Mouse (Mus musculus) intestine, embryonic 16.5 days (tissue): ENCODE measurements around the gene Gm6034. TPM values are rescaled to one million over a fixed set of nuclear protein-coding genes. Genes with fewer than 3 reads are reported as not detected.
"Not testable (repeated sequence)": the region's sequence is repeated elsewhere in the genome, so short reads cannot be mapped to it uniquely, and the experiment has no call there.

Experiments used
- ATAC-seq: fragments of 200-750 bp; cut with Nextera tagmentation; 2 replicates; pipeline ENCODE4 v1.8.0; 2017; ENCODE audit warnings: moderate TSS enrichment, moderate library complexity
- H3K27ac ChIP-seq: fragments of 300-500 bp; sonication (generic); 2 replicates; pipeline ENCODE4 v1.5.1; 2014; ENCODE audit warnings: mild to moderate bottlenecking, low read length
- H3K27me3 ChIP-seq: fragments of 300-500 bp; sonication (generic); replicated peaks from 2 replicates; pipeline ENCODE4 v1.6.1; 2014; ENCODE audit warnings: low read length, control low read depth, mixed read lengths; ENCODE audit not compliant: control insufficient read depth, insufficient read depth
- H3K36me3 ChIP-seq: fragments of 300-500 bp; sonication (generic); 2 replicates; pipeline ENCODE4 v1.6.1; 2014; ENCODE audit warnings: low read length, control low read depth; ENCODE audit not compliant: control insufficient read depth, insufficient read depth
- H3K4me1 ChIP-seq: fragments of 300-500 bp; sonication (generic); 2 replicates; pipeline ENCODE4 v1.6.1; 2014; ENCODE audit warnings: low read length, control low read depth, mixed read lengths; ENCODE audit not compliant: control insufficient read depth, insufficient read depth
- H3K4me2 ChIP-seq: fragments of 300-500 bp; sonication (generic); 2 replicates; pipeline ENCODE4 v1.6.1; 2014; ENCODE audit warnings: low read depth, low read length, control low read depth
- H3K4me3 ChIP-seq: fragments of 300-500 bp; sonication (generic); 2 replicates; pipeline ENCODE4 v1.5.1; 2014; ENCODE audit warnings: mild to moderate bottlenecking, low read length
- H3K9ac ChIP-seq: fragments of 300-500 bp; sonication (generic); 2 replicates; pipeline ENCODE4 v1.6.1; 2014; ENCODE audit warnings: low read depth, low read length
- H3K9me3 ChIP-seq: fragments of 300-500 bp; sonication (generic); 2 replicates; pipeline ENCODE4 v1.6.1; 2016; ENCODE audit warnings: low read length, control low read depth; ENCODE audit not compliant: control insufficient read depth
- WGBS: fragments of 180-500 bp; shearing (Covaris S2); extraction: QIAGEN DNeasy Blood & Tissue Kit; methylation state at CpG from one replicate; pipeline ENCODE4 v1.1.7; 2014; 5-methylcytosine and 5-hydroxymethylcytosine counted together
- polyA plus RNA-seq: library from polyadenylated mRNA; unstranded; fragments of >200 nt; fragmentation: Nextera tagmentation; extraction: Ambion mirVana; gene quantifications from 2 replicates; pipeline ENCODE4 v1.2.1, GENCODE M21; 2015

Gene Gm6034
- polyA plus RNA-seq, 1 experiment from 2014 or later: 0.86 TPM

GRCm38 (mm10) chr17:36028879-36029619 lies 13.7 kb upstream of the Gm6034 start:
- 87% methylated on average over 7 of the region's 7 CpGs for WGBS
- Histone ChIP-seq H3K27ac (no peak overlapping the region), H3K4me1 (peaks cover 5% of the 10 kb centered on the region; the same call in 1 of the 2 replicates), H3K27me3 (no peaks in the 10 kb centered on the region), H3K36me3 (no peaks in the 10 kb centered on the region), H3K9ac (no peak overlapping the region), H3K4me3 (no peak overlapping the region), H3K4me2 (no peak overlapping the region), H3K9me3 (no peaks in the 10 kb centered on the region)
- no peak for ATAC-seq

GRCm38 (mm10) chr17:36030046-36030702 lies 12.6 kb upstream of the Gm6034 start:
- not testable (repeated sequence) for H3K4me3 ChIP-seq, H3K27me3 ChIP-seq, H3K27ac ChIP-seq, H3K9me3 ChIP-seq, H3K4me2 ChIP-seq, H3K9ac ChIP-seq, H3K4me1 ChIP-seq, ATAC-seq, H3K36me3 ChIP-seq
- 67% methylated on average over 2 of the region's 4 CpGs for WGBS

- H3K4me1 ChIP-seq, H3K9me3 ChIP-seq, H3K27ac ChIP-seq, ATAC-seq, H3K9ac ChIP-seq, H3K36me3 ChIP-seq, H3K27me3 ChIP-seq: not testable (repeated sequence)
- peak overlapping the region; percentile 81 for H3K4me2 ChIP-seq
- H3K4me3 ChIP-seq: peak overlapping the region; percentile 59; the same call in 1 of the 2 replicates
- WGBS: 61% methylated on average over 8 of the region's 8 CpGs
These were observed 11.8 kb upstream of the Gm6034 start for GRCm38 (mm10) chr17:36030703-36031582.

- WGBS: 2% methylated on average over 40 of the region's 40 CpGs
- H3K27ac ChIP-seq: not testable (repeated sequence)
These were observed 11.0 kb upstream of the Gm6034 start for GRCm38 (mm10) chr17:36031583-36032331.

GRCm38 (mm10) chr17:36032351-36032875 lies 10.3 kb upstream of the Gm6034 start, which contains the start of gene H2-T23:
TSS of gene H2-T23 (minus strand) at chr17:36032855.
- H3K4me3 ChIP-seq: peak within 1 kb of the TSS; percentile 59
- 3% methylated on average over 25 of the region's 25 CpGs for WGBS
- not testable (repeated sequence) for H3K9me3 ChIP-seq, H3K36me3 ChIP-seq, H3K27me3 ChIP-seq, H3K4me1 ChIP-seq, H3K27ac ChIP-seq
- H3K4me2 ChIP-seq: peak within 1 kb of the TSS; percentile 81
- peak within 1 kb of the TSS; percentile 65 for H3K9ac ChIP-seq
- peak; percentile 70 for ATAC-seq

More at GRCm38 (mm10) chr17:36031583-36032331, 11.0 kb upstream of the Gm6034 start:
- H3K36me3 ChIP-seq, H3K9me3 ChIP-seq, H3K27me3 ChIP-seq, H3K4me1 ChIP-seq: not testable (repeated sequence)
- ATAC-seq: peak; percentile 58
- peak overlapping the region; percentile 59 for H3K4me3 ChIP-seq
- peak overlapping the region; percentile 65 for H3K9ac ChIP-seq
- H3K4me2 ChIP-seq: peak overlapping the region; percentile 81

GRCm38 (mm10) chr17:36034524-36034923 lies 8.2 kb upstream of the Gm6034 start:
- not testable (repeated sequence) for H3K9ac ChIP-seq, H3K4me3 ChIP-seq, ATAC-seq, H3K4me2 ChIP-seq, H3K36me3 ChIP-seq, H3K27me3 ChIP-seq, H3K9me3 ChIP-seq, H3K4me1 ChIP-seq, H3K27ac ChIP-seq
- 54% methylated on average over 3 of the region's 3 CpGs for WGBS

GRCm38 (mm10) chr17:36035010-36035638 lies 7.6 kb upstream of the Gm6034 start:
- not testable (repeated sequence) for H3K27ac ChIP-seq, H3K9ac ChIP-seq, H3K4me1 ChIP-seq, H3K4me3 ChIP-seq, H3K27me3 ChIP-seq, H3K4me2 ChIP-seq, H3K9me3 ChIP-seq, H3K36me3 ChIP-seq
- WGBS: 22% methylated on average over 3 of the region's 3 CpGs
- ATAC-seq: peak; percentile 51

GRCm38 (mm10) chr17:36036126-36036525 lies 6.6 kb upstream of the Gm6034 start:
- H3K36me3 ChIP-seq, ATAC-seq, H3K27me3 ChIP-seq, H3K9me3 ChIP-seq, H3K4me1 ChIP-seq, H3K27ac ChIP-seq, H3K9ac ChIP-seq, H3K4me2 ChIP-seq, H3K4me3 ChIP-seq: not testable (repeated sequence)
- 86% methylated on average over 13 of the region's 13 CpGs for WGBS
